Mouse (Mus musculus): Measurements from ENCODE around the gene Il6st.

Gene Il6st

DNA sequence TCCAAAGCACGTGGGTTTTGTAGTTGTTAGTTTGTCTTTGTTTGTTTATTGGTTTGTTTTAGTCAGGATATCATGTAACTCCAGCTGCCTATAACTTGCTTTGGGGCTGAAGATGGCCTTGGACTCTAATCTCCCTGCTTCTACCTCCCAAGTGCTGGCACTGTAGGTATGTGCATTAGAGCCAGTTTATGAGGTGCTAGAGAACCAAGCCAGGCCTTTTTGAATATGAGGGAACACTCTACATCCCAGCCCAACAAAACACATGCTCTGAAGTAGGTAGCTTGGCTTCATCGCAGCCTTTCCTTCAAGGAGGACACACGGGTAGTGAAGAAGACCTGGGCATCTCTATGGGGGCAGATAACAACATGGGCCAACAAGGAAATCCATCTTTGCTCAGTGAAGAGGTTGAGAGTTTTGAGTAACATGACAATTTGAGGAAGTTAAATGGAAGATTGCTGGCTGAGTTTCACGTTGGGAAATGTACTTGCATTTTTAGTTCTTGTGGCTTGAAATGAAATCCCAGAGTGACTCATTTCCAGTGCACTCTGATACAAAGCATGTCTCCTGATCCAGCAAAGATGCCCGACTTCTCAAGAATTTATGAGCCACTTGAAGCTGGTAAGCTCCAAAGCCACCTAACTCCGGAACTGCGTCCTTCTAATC, 20.9 kb upstream of the Il6st start:
- no peak for DNase-seq (ENCODE audit: low read depth, low spot score)

GRCm38 (mm10) chr13:112447108-112447665, 16.7 kb upstream of the Il6st start:
- peak; percentile 48 for DNase-seq (ENCODE audit: low read depth, low spot score)

- DNase-seq (ENCODE audit: low read depth, low spot score) = no peak
Measured at GRCm38 (mm10) chr13:112450210-112450609, 13.7 kb upstream of the Il6st start.

- no peak for DNase-seq (ENCODE audit: low read depth, low spot score)
Measured at GRCm38 (mm10) chr13:112457366-112457765, 6.5 kb upstream of the Il6st start.

DNA sequence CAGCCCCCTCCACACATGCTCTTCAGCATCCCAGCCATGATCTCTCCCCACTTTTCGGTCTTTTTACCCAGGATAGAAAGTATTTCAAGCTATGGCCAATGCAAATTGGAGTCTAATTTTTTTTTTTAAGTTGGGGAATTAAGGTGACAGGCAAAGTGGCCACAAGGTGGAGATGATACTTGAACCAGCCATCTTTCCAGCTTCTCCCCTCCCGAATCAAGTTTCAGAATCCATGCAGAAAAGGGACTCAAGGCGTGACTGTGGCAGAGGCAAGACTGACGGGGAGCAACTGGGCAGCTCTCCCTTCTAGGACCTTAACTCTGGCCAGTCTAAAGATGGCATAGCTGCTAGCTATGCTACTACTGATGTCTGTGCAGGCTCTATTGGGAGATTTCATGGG, 5.9 kb upstream of the Il6st start:
- DNase-seq (ENCODE audit: low read depth, low spot score) = no peak

- no peak for DNase-seq (ENCODE audit: low read depth, low spot score)
Measured at GRCm38 (mm10) chr13:112458435-112459018, 5.3 kb upstream of the Il6st start.

DNA sequence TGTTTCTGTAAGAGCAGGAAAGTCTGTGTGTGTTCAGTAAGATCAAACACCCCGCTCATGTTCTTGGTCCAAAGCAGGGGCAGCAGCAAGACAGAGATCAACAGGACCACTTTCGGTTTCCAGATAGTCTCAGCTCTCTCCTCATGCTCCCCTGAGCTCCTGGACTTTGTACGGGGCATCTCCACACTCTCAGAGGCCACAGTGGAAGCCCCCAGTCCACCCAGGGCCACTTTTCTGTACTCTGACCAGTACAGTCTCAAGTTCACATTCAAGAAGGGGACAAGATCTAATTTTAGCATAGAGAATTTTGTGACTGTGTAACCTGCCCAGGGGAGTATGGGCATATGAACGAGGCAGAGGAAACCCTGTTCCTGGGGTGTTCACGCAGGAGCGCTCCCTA, 3.9 kb upstream of the Il6st start:
- DNase-seq (ENCODE audit: low read depth, low spot score) = no peak

- no peak for DNase-seq (ENCODE audit: low read depth, low spot score)
Measured at GRCm38 (mm10) chr13:112462411-112462987, 1.4 kb upstream of the Il6st start.

GRCm38 (mm10) chr13:112463337-112463802, 500 bp upstream of the Il6st start:
- no peak for DNase-seq (ENCODE audit: low read depth, low spot score)

DNA sequence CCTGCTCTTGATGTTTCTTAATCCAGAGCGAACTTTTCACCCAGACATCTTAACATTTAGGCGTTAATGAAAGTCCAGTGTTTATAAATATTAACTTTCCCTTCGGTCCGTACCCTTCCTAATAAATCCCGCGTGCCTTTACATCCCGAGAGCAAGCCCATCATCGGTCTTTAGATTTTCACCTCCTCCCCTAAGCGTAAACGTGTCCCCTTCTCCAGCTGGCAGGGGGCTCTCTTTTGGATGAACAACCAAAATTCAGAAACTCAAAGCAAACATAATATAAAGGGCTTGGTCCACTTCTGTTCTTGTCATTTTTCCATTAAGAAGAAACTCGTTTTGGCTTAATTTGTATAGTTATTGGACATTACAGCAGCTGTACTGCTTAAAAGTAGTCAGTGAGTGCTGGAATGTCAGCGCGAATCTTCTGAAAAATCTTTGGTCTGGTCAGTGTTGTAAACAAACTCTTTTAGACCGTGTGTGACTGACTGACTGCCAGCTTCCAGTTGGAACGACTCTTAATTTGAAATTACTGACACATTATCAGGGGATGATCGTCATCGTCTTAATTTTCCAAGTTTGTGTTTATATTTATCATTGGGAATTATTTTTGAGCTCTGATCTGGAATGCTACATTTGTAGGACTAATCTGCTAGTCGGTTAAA, 887 bp downstream of the Il6st start:
- peak; percentile 49 for DNase-seq (ENCODE audit: low read depth, low spot score)

GRCm38 (mm10) chr13:112465585-112465984, 1.7 kb downstream of the Il6st start:
- peak; percentile 19 for DNase-seq (ENCODE audit: low read depth, low spot score)

GRCm38 (mm10) chr13:112466136-112466945, 2.5 kb downstream of the Il6st start:
- no peak for DNase-seq (ENCODE audit: low read depth, low spot score)

- DNase-seq (ENCODE audit: low read depth, low spot score) = no peak
Measured at GRCm38 (mm10) chr13:112466946-112467255, 3.0 kb downstream of the Il6st start.

GRCm38 (mm10) chr13:112467384-112467783, 3.5 kb downstream of the Il6st start:
- DNase-seq (ENCODE audit: low read depth, low spot score) = no peak

DNA sequence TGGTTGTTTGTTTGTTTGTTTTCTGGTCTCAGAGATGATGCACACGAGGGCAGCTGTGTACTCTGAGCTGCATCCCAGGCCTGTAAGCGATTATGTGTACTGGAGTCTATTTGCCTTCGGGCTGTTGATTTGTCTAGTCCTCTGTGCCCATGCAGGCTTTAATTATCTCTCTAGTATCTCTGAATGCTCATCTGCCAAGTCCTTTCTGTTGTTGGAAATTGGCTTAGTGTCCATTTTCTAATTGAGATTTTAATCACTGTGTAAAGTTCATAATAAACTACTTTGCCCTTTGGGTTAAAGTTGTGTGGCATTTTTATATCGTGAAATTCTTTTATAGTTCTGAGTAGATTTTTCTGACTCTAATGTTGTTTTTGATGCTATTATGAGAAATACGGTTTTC, 5.6 kb downstream of the Il6st start:
- DNase-seq (ENCODE audit: low read depth, low spot score) = no peak

DNA sequence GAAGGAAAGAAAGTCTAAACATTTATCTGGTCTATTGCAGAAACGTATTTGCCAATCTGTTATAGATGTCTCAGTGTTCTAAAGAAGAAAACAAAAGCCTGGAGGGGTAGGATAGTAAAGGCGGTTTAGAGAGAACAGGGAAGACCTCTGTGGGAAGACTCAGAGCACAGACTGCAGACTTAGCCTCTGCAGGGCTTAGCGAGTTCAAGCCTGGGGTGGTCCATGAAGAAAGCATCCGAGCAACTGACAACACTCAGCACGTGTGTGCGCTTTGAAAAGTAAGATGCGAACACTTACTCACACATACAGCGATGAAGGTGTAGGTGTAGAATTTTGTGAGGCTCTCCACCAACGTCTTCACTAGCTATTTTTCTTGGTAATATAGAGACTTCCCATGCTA, 7.3 kb downstream of the Il6st start:
- DNase-seq (ENCODE audit: low read depth, low spot score) = no peak

- DNase-seq (ENCODE audit: low read depth, low spot score) = no peak
Measured at GRCm38 (mm10) chr13:112472401-112473023, 8.6 kb downstream of the Il6st start.

GRCm38 (mm10) chr13:112473757-112474755, 10.2 kb downstream of the Il6st start:
- no peak for DNase-seq (ENCODE audit: low read depth, low spot score)

DNA sequence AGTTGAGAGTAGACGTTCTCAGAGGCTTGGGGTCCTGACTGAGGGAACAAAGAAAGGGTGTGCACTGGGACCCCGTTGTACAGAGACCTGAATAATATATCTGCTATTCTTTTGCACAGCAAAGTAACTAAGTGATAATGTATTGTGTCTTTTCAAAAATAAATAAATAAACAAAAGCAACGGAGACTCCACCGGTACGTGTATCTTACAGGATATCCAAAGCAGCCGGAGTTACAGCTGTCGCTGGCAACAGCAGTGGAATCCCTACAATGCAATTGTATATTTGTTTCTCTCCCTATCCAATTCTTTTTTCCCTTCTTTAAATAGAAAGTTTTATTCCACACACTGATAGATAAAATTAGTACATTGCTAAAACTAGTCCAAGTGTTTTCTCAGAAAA, 15.2 kb downstream of the Il6st start:
- DNase-seq (ENCODE audit: low read depth, low spot score) = no peak

DNA sequence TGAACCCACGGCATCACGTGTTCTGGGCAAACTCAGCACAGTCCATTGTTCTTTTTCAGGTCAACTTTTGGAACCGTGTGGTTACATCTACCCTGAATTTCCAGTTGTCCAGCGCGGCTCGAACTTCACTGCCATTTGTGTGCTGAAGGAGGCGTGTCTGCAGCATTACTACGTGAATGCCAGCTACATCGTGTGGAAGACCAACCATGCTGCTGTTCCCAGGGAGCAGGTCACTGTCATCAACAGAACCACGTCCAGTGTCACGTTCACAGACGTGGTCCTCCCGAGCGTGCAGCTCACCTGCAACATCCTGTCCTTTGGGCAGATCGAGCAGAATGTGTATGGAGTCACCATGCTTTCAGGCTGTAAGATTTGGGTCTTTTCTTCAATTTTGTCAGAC, 16.1 kb downstream of the Il6st start:
- no peak for DNase-seq (ENCODE audit: low read depth, low spot score)

Measured in A20 (cell line).